Mouse (Mus musculus): ENCODE data around the gene Zfp961. TPM values are rescaled to one million over a fixed set of nuclear protein-coding genes. Genes with fewer than 3 reads are reported as not detected.

Gene Zfp961
- polyA plus RNA-seq, 1 experiment from 2014 or later, result 18.8 TPM

GRCm38 (mm10) chr8:71988110-71988866 is 37.5 kb downstream of the Zfp961 start:
- peak; percentile 49 for TF ChIP-seq CTCF (IDR thresholded peaks at IDR 0.05; ENCODE audit: low read depth)
- no peaks in the 10 kb centered on the region for H3K4me1 ChIP-seq (replicated peaks; ENCODE audit: control insufficient read depth, insufficient read depth, low read length)
- peak overlapping the region; percentile 50 for H3K9ac ChIP-seq (ENCODE audit: low read depth, low read length)
- H3K27me3 ChIP-seq (replicated peaks; ENCODE audit: control insufficient read depth, insufficient read depth, low read length), result no peaks in the 10 kb centered on the region
- H3K36me3 ChIP-seq (ENCODE audit: control insufficient read depth, insufficient read depth), result no peaks in the 10 kb centered on the region
- H3K27ac ChIP-seq (ENCODE audit: low read depth, low read length), result no peak overlapping the region
- WGBS, result 13% methylated on average over 24 of the region's 24 CpGs
- H3K9me3 ChIP-seq (ENCODE audit: control insufficient read depth), result no peaks in the 10 kb centered on the region
- H3K4me2 ChIP-seq (replicated peaks; ENCODE audit: low read depth), result peak overlapping the region; percentile 70
- peak; percentile 67 for ATAC-seq
- peak overlapping the region; percentile 46 for H3K4me3 ChIP-seq (ENCODE audit: low read depth, low read length)

DNA sequence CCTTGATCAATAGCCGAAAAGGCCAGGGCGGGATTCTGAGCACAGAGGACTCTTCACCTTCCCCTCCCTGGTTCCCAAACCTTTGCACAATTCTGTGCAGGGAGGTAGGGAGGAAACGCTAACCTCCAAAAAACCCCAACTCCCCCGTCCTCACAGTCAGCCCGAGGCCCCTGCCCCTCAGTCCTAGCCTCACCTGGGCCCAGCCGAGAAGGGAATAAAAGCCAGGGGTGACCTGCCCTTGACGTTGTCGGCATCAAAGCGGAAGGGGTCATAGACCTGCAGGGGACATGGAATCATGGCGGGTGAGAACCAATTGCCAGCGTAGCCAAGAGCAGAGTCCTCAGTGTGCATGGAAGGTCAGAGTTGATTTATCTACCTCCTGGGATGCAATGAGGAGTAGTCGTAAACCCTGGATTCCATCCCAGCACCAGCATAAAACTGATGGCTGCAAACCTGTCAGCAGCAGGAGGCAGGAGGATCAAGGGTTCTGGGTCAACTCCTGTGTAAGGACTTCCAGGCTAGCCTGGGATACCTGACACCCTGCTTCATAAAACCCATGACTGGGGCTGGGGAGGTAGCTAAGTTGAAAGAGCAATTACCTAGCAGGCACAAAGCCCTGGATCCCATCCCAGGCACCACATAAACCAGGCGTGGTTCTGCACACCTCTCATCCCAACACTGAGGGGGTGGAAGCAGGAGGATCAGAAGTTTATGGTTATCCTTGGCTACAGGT is 38.2 kb downstream of the Zfp961 start:
- Histone ChIP-seq H3K36me3 (ENCODE audit: control insufficient read depth, insufficient read depth) (no peaks in the 10 kb centered on the region), H3K4me2 (replicated peaks; ENCODE audit: low read depth) (peak overlapping the region; percentile 70), H3K4me1 (replicated peaks; ENCODE audit: control insufficient read depth, insufficient read depth, low read length) (no peaks in the 10 kb centered on the region), H3K9me3 (ENCODE audit: control insufficient read depth) (no peaks in the 10 kb centered on the region), H3K9ac (ENCODE audit: low read depth, low read length) (peak overlapping the region; percentile 50), H3K4me3 (ENCODE audit: low read depth, low read length) (peak overlapping the region; percentile 46), H3K27ac (ENCODE audit: low read depth, low read length) (no peak overlapping the region), H3K27me3 (replicated peaks; ENCODE audit: control insufficient read depth, insufficient read depth, low read length) (no peaks in the 10 kb centered on the region)
- no peak for ATAC-seq
- WGBS, result 57% methylated on average over 13 of the region's 13 CpGs
- TF ChIP-seq CTCF (IDR thresholded peaks at IDR 0.05; ENCODE audit: low read depth), result no peak

GRCm38 (mm10) chr8:71999434-71999833 is 48.6 kb downstream of the Zfp961 start:
- Histone ChIP-seq H3K36me3 (ENCODE audit: control insufficient read depth, insufficient read depth) (no peaks in the 10 kb centered on the region), H3K4me2 (replicated peaks; ENCODE audit: low read depth) (no peak overlapping the region), H3K9ac (ENCODE audit: low read depth, low read length) (no peak overlapping the region), H3K9me3 (ENCODE audit: control insufficient read depth) (no peaks in the 10 kb centered on the region), H3K27ac (ENCODE audit: low read depth, low read length) (no peak overlapping the region), H3K4me1 (replicated peaks; ENCODE audit: control insufficient read depth, insufficient read depth, low read length) (no peaks in the 10 kb centered on the region), H3K27me3 (replicated peaks; ENCODE audit: control insufficient read depth, insufficient read depth, low read length) (no peaks in the 10 kb centered on the region), H3K4me3 (ENCODE audit: low read depth, low read length) (no peak overlapping the region)
- ATAC-seq, result no peak
- no peak for TF ChIP-seq CTCF (IDR thresholded peaks at IDR 0.05; ENCODE audit: low read depth)
- 65% methylated on average over 1 of the region's 1 CpGs for whole genome bisulfite sequencing

- WGBS, result 57% methylated on average over 3 of the region's 3 CpGs
- ATAC-seq, result no peak
- no peak overlapping the region for H3K9ac ChIP-seq (ENCODE audit: low read depth, low read length)
- H3K4me2 ChIP-seq (replicated peaks; ENCODE audit: low read depth), result no peak overlapping the region
- no peaks in the 10 kb centered on the region for H3K4me1 ChIP-seq (replicated peaks; ENCODE audit: control insufficient read depth, insufficient read depth, low read length)
- no peak overlapping the region for H3K4me3 ChIP-seq (ENCODE audit: low read depth, low read length)
- no peaks in the 10 kb centered on the region for H3K9me3 ChIP-seq (ENCODE audit: control insufficient read depth)
- H3K27ac ChIP-seq (ENCODE audit: low read depth, low read length), result no peak overlapping the region
- H3K27me3 ChIP-seq (replicated peaks; ENCODE audit: control insufficient read depth, insufficient read depth, low read length), result no peaks in the 10 kb centered on the region
- no peaks in the 10 kb centered on the region for H3K36me3 ChIP-seq (ENCODE audit: control insufficient read depth, insufficient read depth)
- TF ChIP-seq CTCF (IDR thresholded peaks at IDR 0.05; ENCODE audit: low read depth), result no peak
Measured at GRCm38 (mm10) chr8:72000223-72000622, 49.4 kb downstream of the Zfp961 start.

DNA sequence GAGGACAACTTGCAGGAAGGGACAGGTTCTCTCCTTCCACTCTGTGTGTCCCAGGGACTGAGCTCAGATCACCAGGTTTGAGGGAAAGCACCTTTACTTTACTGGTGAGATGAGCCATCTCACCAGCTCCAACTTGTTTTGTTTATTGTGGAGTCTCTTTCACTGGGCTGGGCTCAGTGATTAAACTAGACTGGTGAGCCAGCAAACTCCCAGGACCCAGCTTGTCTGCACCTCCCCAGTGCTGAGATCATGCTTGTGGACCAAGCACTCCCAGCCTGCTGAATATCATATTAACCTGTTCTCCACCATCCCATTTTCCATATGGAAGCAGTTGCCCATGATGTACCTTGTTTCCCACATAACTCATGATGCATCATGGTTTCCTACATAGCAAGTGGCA is 52.1 kb downstream of the Zfp961 start:
- H3K4me3 ChIP-seq (ENCODE audit: low read depth, low read length), result no peak overlapping the region
- no peaks in the 10 kb centered on the region for H3K9me3 ChIP-seq (ENCODE audit: control insufficient read depth)
- no peak for TF ChIP-seq CTCF (IDR thresholded peaks at IDR 0.05; ENCODE audit: low read depth)
- no peak overlapping the region for H3K9ac ChIP-seq (ENCODE audit: low read depth, low read length)
- no peak overlapping the region for H3K4me2 ChIP-seq (replicated peaks; ENCODE audit: low read depth)
- no peak overlapping the region for H3K27ac ChIP-seq (ENCODE audit: low read depth, low read length)
- no peaks in the 10 kb centered on the region for H3K36me3 ChIP-seq (ENCODE audit: control insufficient read depth, insufficient read depth)
- H3K27me3 ChIP-seq (replicated peaks; ENCODE audit: control insufficient read depth, insufficient read depth, low read length), result no peaks in the 10 kb centered on the region
- ATAC-seq, result no peak
- no peaks in the 10 kb centered on the region for H3K4me1 ChIP-seq (replicated peaks; ENCODE audit: control insufficient read depth, insufficient read depth, low read length)

DNA sequence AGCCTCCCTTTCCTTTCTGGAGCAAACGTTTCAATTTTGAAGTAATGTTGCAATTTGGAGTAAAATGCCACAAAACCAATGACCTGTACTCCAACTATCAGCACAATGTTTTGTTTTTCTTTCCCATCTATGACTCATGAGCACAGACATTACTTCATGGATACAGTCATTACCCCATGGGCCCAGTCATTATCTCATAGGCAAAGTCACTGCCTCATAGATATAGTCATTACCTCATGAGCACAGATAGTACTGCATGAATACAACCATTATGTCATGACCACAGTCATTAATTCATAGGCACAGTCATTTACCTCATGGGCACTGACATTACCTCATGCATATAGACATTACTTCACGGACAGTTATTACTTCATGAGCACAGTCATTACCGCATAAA is 55.1 kb downstream of the Zfp961 start:
- WGBS, result 84% methylated on average over 3 of the region's 3 CpGs
- no peak for ATAC-seq
- Histone ChIP-seq H3K27ac (ENCODE audit: low read depth, low read length) (no peak overlapping the region), H3K4me2 (replicated peaks; ENCODE audit: low read depth) (no peak overlapping the region), H3K27me3 (replicated peaks; ENCODE audit: control insufficient read depth, insufficient read depth, low read length) (no peaks in the 10 kb centered on the region), H3K9ac (ENCODE audit: low read depth, low read length) (no peak overlapping the region), H3K36me3 (ENCODE audit: control insufficient read depth, insufficient read depth) (no peaks in the 10 kb centered on the region), H3K4me1 (replicated peaks; ENCODE audit: control insufficient read depth, insufficient read depth, low read length) (no peaks in the 10 kb centered on the region), H3K4me3 (ENCODE audit: low read depth, low read length) (no peak overlapping the region), H3K9me3 (ENCODE audit: control insufficient read depth) (no peaks in the 10 kb centered on the region)
- no peak for TF ChIP-seq CTCF (IDR thresholded peaks at IDR 0.05; ENCODE audit: low read depth)

Data from intestine, postnatal 0 days (tissue).